Mouse (Mus musculus) kidney, postnatal 14 days (tissue): Measurements from ENCODE around the gene Lrrc28.
"Not testable (repeated sequence)": the region's sequence is repeated elsewhere in the genome, so short reads cannot be mapped to it uniquely, and the experiment has no call there.

Experiments
- DNase-seq: peaks from one replicate; pipeline ENCODE4 v3.0.0; 2022; ENCODE audit warnings: mixed read lengths

The Lrrc28 gene

GRCm38 (mm10) chr7:67528063-67528811 lies 116.8 kb downstream of the Lrrc28 start:
- DNase-seq = peak; percentile 79

- DNase-seq = no peak
Observed at GRCm38 (mm10) chr7:67525886-67526580, 119.0 kb downstream of the Lrrc28 start.

- not testable (repeated sequence) for DNase-seq
Observed at GRCm38 (mm10) chr7:67524069-67524468, 121.0 kb downstream of the Lrrc28 start.

- no peak for DNase-seq
Observed at GRCm38 (mm10) chr7:67523400-67523799, 121.7 kb downstream of the Lrrc28 start.

- DNase-seq = not testable (repeated sequence)
Observed at GRCm38 (mm10) chr7:67521731-67522130, 123.3 kb downstream of the Lrrc28 start.

GRCm38 (mm10) chr7:67520959-67521358 lies 124.1 kb downstream of the Lrrc28 start:
- DNase-seq = peak; percentile 22

- DNase-seq = no peak
Observed at GRCm38 (mm10) chr7:67520001-67520400, 125.1 kb downstream of the Lrrc28 start.

- DNase-seq = no peak
Observed at GRCm38 (mm10) chr7:67515621-67516020, 129.4 kb downstream of the Lrrc28 start.

- DNase-seq = peak; percentile 74
Observed at GRCm38 (mm10) chr7:67514893-67515292, 130.2 kb downstream of the Lrrc28 start.

GRCm38 (mm10) chr7:67514380-67514779 lies 130.7 kb downstream of the Lrrc28 start:
- DNase-seq = no peak

GRCm38 (mm10) chr7:67513656-67514055 lies 131.4 kb downstream of the Lrrc28 start:
- no peak for DNase-seq

GRCm38 (mm10) chr7:67511606-67512005 lies 133.5 kb downstream of the Lrrc28 start:
- DNase-seq = no peak

- no peak for DNase-seq
Observed at GRCm38 (mm10) chr7:67503281-67504010, 141.6 kb downstream of the Lrrc28 start.

- DNase-seq = no peak
Observed at GRCm38 (mm10) chr7:67502631-67503030, 142.4 kb downstream of the Lrrc28 start.

- DNase-seq = no peak
Observed at GRCm38 (mm10) chr7:67500878-67501277, 144.2 kb downstream of the Lrrc28 start.

- no peak for DNase-seq
Observed at GRCm38 (mm10) chr7:67500076-67500828, 144.8 kb downstream of the Lrrc28 start.

- no peak for DNase-seq
Observed at GRCm38 (mm10) chr7:67499516-67499915, 145.6 kb downstream of the Lrrc28 start.

GRCm38 (mm10) chr7:67493795-67494687 lies 151.0 kb downstream of the Lrrc28 start:
- DNase-seq = no peak

GRCm38 (mm10) chr7:67487889-67488411 lies 157.1 kb downstream of the Lrrc28 start:
- peak; percentile 27 for DNase-seq

GRCm38 (mm10) chr7:67486925-67487760 lies 157.9 kb downstream of the Lrrc28 start:
- no peak for DNase-seq
